Mouse (Mus musculus) Patski (cell line): ENCODE data around the gene Chaf1a. TPM values are rescaled to one million over a fixed set of nuclear protein-coding genes. Genes with fewer than 3 reads are reported as not detected.
A peak's percentile ranks its signal among the peaks of the same experiment; 100 is the strongest.

Source experiments
- ATAC-seq: fragments of 100-300 bp; one replicate; pipeline ENCODE4 v1.8.0; 2021
- CTCF ChIA-PET: fragments of 350-600 bp; sonication (Branson Sonifier 250); formaldehyde crosslinking; loops from one replicate; lab custom pipeline; 2022; ENCODE audit warnings: inconsistent platforms; lab: Charles Lee
- POLR2A ChIA-PET: fragments of 350-600 bp; sonication (Branson Sonifier 250); formaldehyde crosslinking; loops from one replicate; lab custom pipeline; 2022; ENCODE audit warnings: antibody characterized with exemption, inconsistent platforms; lab: Charles Lee
- DNase-seq: peaks from one replicate; pipeline ENCODE4 v3.0.0-alpha.2; 2011; ENCODE audit warnings: low read depth, low spot score
- H3K27me3 ChIP-seq: fragments of 371-371 bp; one replicate; pipeline ENCODE4 v1.5.1; 2021
- CTCF ChIP-seq: fragments of 100-300 bp; IDR thresholded peaks from one replicate; pipeline ENCODE4 v1.5.1; 2021
- in situ Hi-C: fragments of 300-500 bp; cut with MboI; formaldehyde crosslinking; loops from 3 replicates; pipeline ENCODE4 v1.11.1; 2018; ENCODE audit warnings: low pct_unique_long_range_greater_than_20kb, mixed read lengths
- polyA plus RNA-seq: library from polyadenylated mRNA; unstranded; gene quantifications from one replicate; pipeline ENCODE4 v1.2.3, GENCODE M21; 2021

Chaf1a gene
- 18.0 TPM for polyA plus RNA-seq

- in situ Hi-C loops, result no loop called here
- ATAC-seq, result peak; percentile 81
- ChIA-PET CTCF (interaction anchor here (0.9 to 2.2 kb wide), 3 partner anchors 9 to 31 kb away, joined by 3 to 5 read pairs (median 4); no protein-coding TSS in a partner anchor), POLR2A (interaction anchor here (1.1 to 1.6 kb wide), 2 partner anchors 30 to 31 kb away, joined by 4 to 6 read pairs; no protein-coding TSS in a partner anchor)
- no peaks in the 10 kb centered on the region for H3K27me3 ChIP-seq
- no peak for TF ChIP-seq CTCF
- peak; percentile 79 for DNase-seq
Measured at GRCm38 (mm10) chr17:56040030-56040856, at the start of gene Chaf1a. TSS of gene Chaf1a (plus strand) at chr17:56040439.

GRCm38 (mm10) chr17:55996007-55996406 is 44.2 kb upstream of the Chaf1a start:
- DNase-seq (no peak), ATAC-seq (no peak)
- POLR2A ChIA-PET, result interaction anchor here (1.5 kb wide), 1 partner anchor 12 kb away, joined by 6 read pairs; no protein-coding TSS in a partner anchor
- in situ Hi-C loops, result no loop called here
- no peaks in the 10 kb centered on the region for H3K27me3 ChIP-seq
- CTCF ChIA-PET, result no interaction called here
- no peak for TF ChIP-seq CTCF

GRCm38 (mm10) chr17:55999794-56000499 is 40.3 kb upstream of the Chaf1a start:
- ChIA-PET POLR2A (no interaction called here), CTCF (interaction anchor here (1.0 to 1.2 kb wide), 2 partner anchors 18 to 57 kb away, joined by 3 read pairs; no protein-coding TSS in a partner anchor)
- no peak for TF ChIP-seq CTCF
- in situ Hi-C loops, result loop anchor here (25.0 kb wide), 1 partner anchor 288 kb away; the partner anchor contains the start of gene Pot1b
- H3K27me3 ChIP-seq, result no peaks in the 10 kb centered on the region
- ATAC-seq (peak; percentile 17), DNase-seq (no peak)

- ChIA-PET POLR2A (no interaction called here), CTCF (no interaction called here)
- H3K27me3 ChIP-seq, result no peaks in the 10 kb centered on the region
- in situ Hi-C loops, result loop anchor here (25.0 kb wide), 1 partner anchor 291 kb away; the partner anchor contains the start of gene Pot1b
- no peak for DNase-seq
- ATAC-seq, result no peak
- no peak for TF ChIP-seq CTCF
Measured at GRCm38 (mm10) chr17:56003000-56003399, 37.2 kb upstream of the Chaf1a start.

- in situ Hi-C loops, result loop anchor here (25.0 kb wide), 1 partner anchor 293 kb away; the partner anchor contains the start of gene Pot1b
- DNase-seq, result peak; percentile 85
- POLR2A ChIA-PET, result interaction anchor here (0.7 kb wide), 1 partner anchor 11 kb away, joined by 3 read pairs; no protein-coding TSS in a partner anchor
Measured at GRCm38 (mm10) chr17:56005415-56006061, 34.7 kb upstream of the Chaf1a start, which contains the start of the genes Stap2 and Mpnd. TSS of gene Stap2 (minus strand) at chr17:56005584. TSS of gene Mpnd (plus strand) at chr17:56005711.

GRCm38 (mm10) chr17:56006956-56007355 is 33.3 kb upstream of the Chaf1a start:
- ATAC-seq (no peak), DNase-seq (no peak)
- no peaks in the 10 kb centered on the region for H3K27me3 ChIP-seq
- in situ Hi-C loops, result loop anchor here (25.0 kb wide), 1 partner anchor 295 kb away; the partner anchor contains the start of gene Pot1b
- TF ChIP-seq CTCF, result no peak
- POLR2A ChIA-PET, result no interaction called here
- CTCF ChIA-PET, result interaction anchor here (1.7 kb wide), 1 partner anchor 29 kb away, joined by 3 read pairs; the partner anchor contains the start of gene Sh3gl1

More at GRCm38 (mm10) chr17:56005415-56006061, 34.7 kb upstream of the Chaf1a start, which contains the start of the genes Stap2 and Mpnd:
- no peaks in the 10 kb centered on the region for H3K27me3 ChIP-seq
- CTCF ChIA-PET, result interaction anchor here (1.0 to 1.7 kb wide), 3 partner anchors 29 to 302 kb away, joined by 3 to 4 read pairs (median 3); partner anchors contain the start of gene Sh3gl1
- ATAC-seq, result no peak
- TF ChIP-seq CTCF, result no peak

GRCm38 (mm10) chr17:56007444-56008355 is 32.5 kb upstream of the Chaf1a start:
- peak; percentile 3 for ATAC-seq
- DNase-seq, result no peak

GRCm38 (mm10) chr17:56008356-56009087 is 31.7 kb upstream of the Chaf1a start:
- CTCF ChIA-PET, result interaction anchor here (1.0 to 3.4 kb wide), 10 partner anchors 9 to 306 kb away, joined by 3 to 48 read pairs (median 4); partner anchors contain the start of genes Sh3gl1 and Ubxn6
- POLR2A ChIA-PET, result interaction anchor here (0.8 to 2.3 kb wide), 7 partner anchors 9 to 32 kb away, joined by 3 to 10 read pairs (median 6); partner anchors contain the start of genes Chaf1a, Fsd1 and Sh3gl1
- no peaks in the 10 kb centered on the region for H3K27me3 ChIP-seq
- ATAC-seq (peak; percentile 87), DNase-seq (peak; percentile 89)
- in situ Hi-C loops, result loop anchor here (25.0 kb wide), 1 partner anchor 296 kb away; the partner anchor contains the start of gene Pot1b
- TF ChIP-seq CTCF, result no peak

More at GRCm38 (mm10) chr17:56007444-56008355, 32.5 kb upstream of the Chaf1a start:
- ChIA-PET CTCF (interaction anchor here (1.0 to 3.4 kb wide), 6 partner anchors 20 to 305 kb away, joined by 3 to 48 read pairs (median 6); partner anchors contain the start of genes Sh3gl1 and Ubxn6), POLR2A (interaction anchor here (1.1 to 2.3 kb wide), 3 partner anchors 10 to 13 kb away, joined by 3 to 10 read pairs (median 6); no protein-coding TSS in a partner anchor)
- H3K27me3 ChIP-seq, result no peaks in the 10 kb centered on the region
- in situ Hi-C loops, result loop anchor here (25.0 kb wide), 1 partner anchor 295 kb away; the partner anchor contains the start of gene Pot1b
- TF ChIP-seq CTCF, result no peak
